Mouse (Mus musculus): ENCODE results near the gene Saal1. TPM values are rescaled to one million over a fixed set of nuclear protein-coding genes. Genes with fewer than 3 reads are reported as not detected.
"Not testable (repeated sequence)": the region's sequence is repeated elsewhere in the genome, so short reads cannot be mapped to it uniquely, and the experiment has no call there.

The Saal1 gene
- 7.1 and 7.7 TPM in 2 replicates for polyA plus RNA-seq (2012; rRNA removed)

DNA sequence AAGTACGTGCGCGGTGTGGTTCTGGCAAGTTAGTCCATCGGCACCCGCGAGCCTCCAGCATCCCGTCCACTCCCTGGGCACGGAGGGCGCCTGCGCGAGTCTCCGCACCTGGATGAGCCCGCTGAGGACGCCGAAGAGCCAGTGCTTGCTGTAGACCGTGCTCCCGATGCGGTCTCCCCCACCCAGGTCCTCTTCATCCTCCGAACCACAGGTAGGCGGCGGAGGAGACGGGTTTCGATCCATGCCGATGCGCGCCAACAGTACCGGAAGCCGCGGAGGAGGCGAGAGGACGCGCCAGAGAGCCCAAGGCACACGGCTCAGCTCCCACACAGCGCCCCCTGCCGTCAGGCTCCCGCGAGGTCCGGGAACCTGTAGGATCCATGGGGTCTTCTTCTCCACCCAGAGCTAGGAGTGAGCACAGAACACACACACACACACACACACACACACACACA is at the start of gene Saal1:
Gene Saal1, minus strand, starts transcription at position 291 of the 455 bp plus-strand sequence.
- no peak within 1 kb of the TSS for H3K27ac ChIP-seq (ENCODE audit: insufficient read depth, low read length)
- peak; percentile 72 for TF ChIP-seq CTCF (IDR thresholded peaks at IDR 0.05; ENCODE audit: extremely low read depth, insufficient read depth, low read length)
- TF ChIP-seq POLR2A (IDR thresholded peaks at IDR 0.05; ENCODE audit: extremely low read depth, insufficient read depth, low read length), result peak; percentile 60; the same call in 1 of the 2 replicates
- H3K4me1 ChIP-seq (ENCODE audit: control insufficient read depth, insufficient read depth, low read length), result no peaks in the 10 kb centered on the region
- H3K4me3 ChIP-seq (ENCODE audit: insufficient read depth, low read length), result peak within 1 kb of the TSS; percentile 60

DNA sequence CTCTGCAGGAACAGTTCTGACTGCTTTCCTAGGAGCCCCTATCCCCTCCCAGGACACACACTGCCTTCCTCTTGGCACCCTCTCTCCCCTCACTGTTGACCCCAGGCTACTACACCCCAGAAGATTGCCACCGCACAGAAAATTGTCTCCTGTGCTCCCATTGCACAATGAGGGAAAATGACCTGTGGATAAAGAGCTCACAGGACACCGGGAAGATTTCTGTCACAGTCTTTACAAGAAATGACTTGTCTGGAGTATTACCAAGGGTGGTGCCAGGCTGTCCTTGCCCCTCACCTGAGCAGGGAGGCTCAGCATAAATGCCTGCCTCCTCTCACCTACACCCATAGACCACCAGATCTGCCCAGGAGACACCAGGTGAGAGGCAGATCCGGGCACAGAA is 41.0 kb upstream of the Saal1 start, which contains the start of gene Saa2:
Gene Saa2, plus strand, starts transcription at position 301 of the 400 bp plus-strand sequence.
- no peak within 1 kb of the TSS for H3K4me3 ChIP-seq (ENCODE audit: insufficient read depth, low read length)

DNA sequence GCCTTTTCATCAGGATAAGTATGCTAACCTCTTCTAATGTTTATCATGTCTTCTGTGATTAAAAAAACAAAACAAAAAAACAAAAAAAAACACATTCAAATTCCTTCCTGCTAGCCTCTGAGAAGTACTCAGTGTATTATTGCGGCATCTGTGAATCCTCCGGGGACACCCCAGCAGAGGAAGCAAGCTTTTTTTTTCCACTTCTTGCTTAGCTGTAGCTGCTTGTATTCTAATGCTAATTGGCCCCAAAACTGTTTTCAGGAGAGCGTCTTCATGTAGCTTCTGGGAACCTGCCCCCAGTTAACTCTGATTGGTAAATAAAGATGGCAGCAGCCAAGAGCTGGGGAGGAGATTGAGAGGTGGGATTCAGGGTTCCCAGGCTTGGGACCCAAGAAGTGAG is 38.0 kb upstream of the Saal1 start:
- no peak for TF ChIP-seq POLR2A (IDR thresholded peaks at IDR 0.05; ENCODE audit: extremely low read depth, insufficient read depth, low read length)
- no peak for TF ChIP-seq CTCF (IDR thresholded peaks at IDR 0.05; ENCODE audit: extremely low read depth, insufficient read depth, low read length)
- Histone ChIP-seq H3K4me3 (ENCODE audit: insufficient read depth, low read length) (no peak overlapping the region), H3K27ac (ENCODE audit: insufficient read depth, low read length) (no peak overlapping the region), H3K4me1 (ENCODE audit: control insufficient read depth, insufficient read depth, low read length) (no peaks in the 10 kb centered on the region)

More for the DNA sequence above, 41.0 kb upstream of the Saal1 start, which contains the start of gene Saa2:
- TF ChIP-seq POLR2A (IDR thresholded peaks at IDR 0.05; ENCODE audit: extremely low read depth, insufficient read depth, low read length) (no peak), CTCF (IDR thresholded peaks at IDR 0.05; ENCODE audit: extremely low read depth, insufficient read depth, low read length) (no peak)
- H3K27ac ChIP-seq (ENCODE audit: insufficient read depth, low read length), result no peak within 1 kb of the TSS
- H3K4me1 ChIP-seq (ENCODE audit: control insufficient read depth, insufficient read depth, low read length), result no peaks in the 10 kb centered on the region

DNA sequence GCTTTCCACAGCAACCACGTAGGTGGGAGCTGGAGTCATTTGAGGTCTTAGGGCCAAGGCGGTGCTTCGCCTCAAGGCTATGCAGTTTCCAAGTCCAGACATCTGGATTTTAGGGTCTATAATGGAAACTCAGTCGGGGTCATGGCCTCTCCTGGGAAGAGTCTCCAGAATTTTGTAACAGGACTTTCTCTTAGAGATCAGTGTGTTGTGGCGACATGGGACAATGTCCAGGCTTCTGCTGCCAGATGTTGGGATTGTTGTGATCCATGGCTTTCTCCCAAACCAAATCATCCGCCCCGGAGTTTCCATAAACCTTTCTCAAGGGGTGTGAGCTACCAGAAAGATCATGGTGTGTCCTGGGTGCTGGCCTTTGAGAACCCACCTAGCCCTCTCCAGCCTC is 35.9 kb upstream of the Saal1 start:
- no peaks in the 10 kb centered on the region for H3K4me1 ChIP-seq (ENCODE audit: control insufficient read depth, insufficient read depth, low read length)
- H3K4me3 ChIP-seq (ENCODE audit: insufficient read depth, low read length), result no peak overlapping the region
- no peak overlapping the region for H3K27ac ChIP-seq (ENCODE audit: insufficient read depth, low read length)
- no peak for TF ChIP-seq CTCF (IDR thresholded peaks at IDR 0.05; ENCODE audit: extremely low read depth, insufficient read depth, low read length)
- TF ChIP-seq POLR2A (IDR thresholded peaks at IDR 0.05; ENCODE audit: extremely low read depth, insufficient read depth, low read length), result no peak

DNA sequence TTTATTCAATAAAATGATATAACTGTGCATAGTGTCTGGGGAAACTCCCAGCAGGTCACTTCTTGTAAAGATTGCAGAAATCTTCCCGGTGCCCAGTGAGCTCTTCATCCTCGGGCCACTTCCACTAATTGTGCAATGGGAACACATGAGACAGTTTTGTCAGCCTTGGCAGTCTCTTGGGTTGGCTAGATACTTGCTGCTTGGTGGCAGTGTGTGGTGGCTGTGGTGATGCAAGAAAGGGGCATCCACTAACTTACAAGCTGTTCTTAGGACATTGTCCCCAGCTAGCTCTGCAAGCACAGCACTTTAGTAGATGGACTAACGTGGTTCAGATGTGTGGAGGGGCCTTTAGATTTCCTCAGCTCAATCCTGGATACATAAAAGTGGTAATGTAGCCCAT is 35.3 kb upstream of the Saal1 start:
- no peak overlapping the region for H3K4me3 ChIP-seq (ENCODE audit: insufficient read depth, low read length)
- no peaks in the 10 kb centered on the region for H3K4me1 ChIP-seq (ENCODE audit: control insufficient read depth, insufficient read depth, low read length)
- H3K27ac ChIP-seq (ENCODE audit: insufficient read depth, low read length), result no peak overlapping the region
- TF ChIP-seq CTCF (IDR thresholded peaks at IDR 0.05; ENCODE audit: extremely low read depth, insufficient read depth, low read length) (no peak), POLR2A (IDR thresholded peaks at IDR 0.05; ENCODE audit: extremely low read depth, insufficient read depth, low read length) (no peak)

DNA sequence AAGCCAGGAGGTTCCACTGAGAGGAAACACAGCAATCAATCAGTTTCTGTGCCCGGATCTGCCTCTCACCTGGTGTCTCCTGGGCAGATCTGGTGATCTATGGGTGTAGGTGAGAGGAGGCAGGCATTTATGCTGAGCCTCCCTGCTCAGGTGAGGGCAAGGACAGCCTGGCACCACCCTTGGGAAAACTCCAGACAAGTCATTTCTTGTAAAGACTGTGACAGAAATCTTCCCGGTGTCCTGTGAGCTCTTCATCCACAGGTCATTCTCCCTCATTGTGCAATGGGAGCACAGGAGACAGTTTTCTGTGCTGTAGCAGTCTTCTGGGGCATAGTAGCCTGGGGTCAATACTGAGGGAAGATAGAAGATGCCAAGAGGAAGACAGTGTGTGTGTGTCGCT is 32.4 kb upstream of the Saal1 start, which contains the start of gene Saa1:
Gene Saa1, minus strand, starts transcription at position 101 of the 400 bp plus-strand sequence.
- not testable (repeated sequence) for H3K4me1 ChIP-seq (ENCODE audit: control insufficient read depth, insufficient read depth, low read length); H3K27ac ChIP-seq (ENCODE audit: insufficient read depth, low read length); H3K4me3 ChIP-seq (ENCODE audit: insufficient read depth, low read length)

DNA sequence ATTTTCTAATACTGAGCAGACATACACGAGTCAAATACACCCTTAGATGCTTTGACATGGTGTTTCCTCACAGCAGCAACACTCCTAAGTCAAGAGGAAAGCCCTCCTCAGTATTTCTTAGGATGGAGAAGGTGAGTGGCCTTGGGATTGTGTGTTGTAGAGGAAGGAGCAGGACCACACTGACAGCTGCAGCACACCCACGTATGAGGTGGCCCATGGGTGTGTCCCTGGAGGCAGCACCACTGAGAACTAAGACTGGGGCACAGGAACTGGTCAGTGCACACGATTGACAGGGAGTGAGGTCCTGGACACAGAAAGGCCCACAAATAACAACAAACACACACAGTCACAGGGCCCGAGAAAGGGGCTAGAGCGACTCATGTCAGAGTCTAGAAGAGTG is 29.6 kb upstream of the Saal1 start:
- not testable (repeated sequence) for H3K27ac ChIP-seq (ENCODE audit: insufficient read depth, low read length); H3K4me3 ChIP-seq (ENCODE audit: insufficient read depth, low read length); H3K4me1 ChIP-seq (ENCODE audit: control insufficient read depth, insufficient read depth, low read length)

DNA sequence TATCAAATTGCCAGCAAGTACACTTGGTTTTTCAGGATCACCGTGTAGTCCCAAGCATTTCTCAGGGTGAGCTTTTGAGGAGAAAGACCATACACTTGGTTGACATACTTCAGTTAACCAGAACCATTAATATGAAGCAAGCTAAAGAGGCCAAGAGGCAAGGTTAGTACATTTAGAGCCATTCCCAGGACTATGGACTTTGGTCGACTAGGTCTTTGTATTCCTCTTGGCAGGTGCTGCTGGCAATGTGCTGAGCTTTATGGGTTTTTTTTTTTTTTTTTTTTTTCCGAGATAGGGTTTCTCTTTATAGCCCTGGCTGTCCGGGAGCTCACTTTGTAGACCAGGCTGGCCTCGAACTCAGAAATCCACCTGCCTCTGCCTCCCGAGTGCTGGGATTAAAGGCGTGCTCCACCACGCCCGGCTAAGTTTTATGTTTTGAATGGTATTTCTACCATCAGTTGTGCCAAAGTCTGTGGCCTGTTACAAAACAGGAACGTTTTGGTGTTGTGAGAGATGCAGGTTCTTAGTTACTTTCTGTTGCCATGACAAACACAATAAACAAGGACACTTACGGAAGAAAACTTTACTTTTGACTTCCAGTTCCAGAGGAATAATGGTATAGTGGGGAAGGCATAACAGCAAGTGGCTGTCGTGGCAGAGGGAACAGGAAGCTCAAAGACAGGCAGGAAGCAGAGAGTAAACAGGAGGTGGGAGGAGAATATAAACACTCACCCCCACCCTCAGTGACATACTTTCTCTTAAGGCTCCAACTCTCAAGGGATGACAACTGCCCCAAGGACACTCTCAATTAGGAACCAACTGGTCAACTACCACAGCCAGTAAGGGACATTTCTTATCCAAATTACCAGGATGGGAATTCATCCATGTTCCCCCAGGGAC is 28.3 kb upstream of the Saal1 start:
- no peaks in the 10 kb centered on the region for H3K4me1 ChIP-seq (ENCODE audit: control insufficient read depth, insufficient read depth, low read length)
- H3K27ac ChIP-seq (ENCODE audit: insufficient read depth, low read length), result no peak overlapping the region
- TF ChIP-seq POLR2A (IDR thresholded peaks at IDR 0.05; ENCODE audit: extremely low read depth, insufficient read depth, low read length) (no peak), CTCF (IDR thresholded peaks at IDR 0.05; ENCODE audit: extremely low read depth, insufficient read depth, low read length) (no peak)
- H3K4me3 ChIP-seq (ENCODE audit: insufficient read depth, low read length), result no peak overlapping the region

DNA sequence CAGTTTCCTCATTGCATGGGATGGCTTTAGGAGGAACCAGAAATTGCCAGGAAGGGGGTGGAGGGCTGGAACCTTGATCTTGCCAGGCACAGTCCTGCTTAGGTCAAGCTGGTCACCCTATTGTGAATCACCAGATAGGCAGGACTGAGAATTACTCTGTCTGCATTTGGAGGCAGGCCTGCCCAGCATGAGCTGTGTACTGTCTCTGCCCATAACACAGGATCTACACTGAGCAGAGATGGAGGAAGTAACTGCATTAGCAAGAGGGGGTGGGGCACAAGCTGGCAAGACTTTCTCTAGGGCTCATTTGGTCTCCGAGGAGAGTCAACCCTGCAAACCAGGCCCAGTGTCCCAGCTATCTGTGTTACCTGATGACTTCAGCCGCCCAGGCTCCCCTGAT is 24.5 kb upstream of the Saal1 start:
- no peak for TF ChIP-seq CTCF (IDR thresholded peaks at IDR 0.05; ENCODE audit: extremely low read depth, insufficient read depth, low read length)
- no peak for TF ChIP-seq POLR2A (IDR thresholded peaks at IDR 0.05; ENCODE audit: extremely low read depth, insufficient read depth, low read length)
- H3K27ac ChIP-seq (ENCODE audit: insufficient read depth, low read length), result no peak overlapping the region
- no peak overlapping the region for H3K4me3 ChIP-seq (ENCODE audit: insufficient read depth, low read length)
- no peaks in the 10 kb centered on the region for H3K4me1 ChIP-seq (ENCODE audit: control insufficient read depth, insufficient read depth, low read length)

DNA sequence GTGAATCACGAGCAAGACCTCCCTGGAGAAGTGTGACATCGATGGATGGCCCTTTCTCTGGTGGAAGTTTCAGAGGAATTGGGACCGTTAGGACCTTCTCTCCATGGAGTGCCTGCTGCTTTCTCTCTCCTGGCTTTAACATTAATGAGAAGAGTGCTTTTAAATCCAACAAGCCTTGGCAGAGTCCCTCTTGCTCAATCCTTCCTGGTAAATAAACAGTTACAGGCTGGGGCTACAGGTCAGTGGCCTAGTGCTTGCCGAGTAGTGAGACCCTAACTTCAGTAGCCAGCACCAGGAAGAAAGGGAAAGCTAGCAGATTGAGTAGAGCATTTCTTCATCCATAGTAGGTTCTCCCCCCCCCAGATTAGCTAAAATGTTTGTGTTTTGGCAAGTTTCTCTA is 22.0 kb upstream of the Saal1 start, which contains the start of gene Saa4:
Gene Saa4, minus strand, starts transcription at position 146 of the 400 bp plus-strand sequence.
- Histone ChIP-seq H3K4me1 (ENCODE audit: control insufficient read depth, insufficient read depth, low read length) (no peaks in the 10 kb centered on the region; the same call in 1 of the 2 replicates), H3K27ac (ENCODE audit: insufficient read depth, low read length) (no peak within 1 kb of the TSS), H3K4me3 (ENCODE audit: insufficient read depth, low read length) (no peak within 1 kb of the TSS)
- TF ChIP-seq POLR2A (IDR thresholded peaks at IDR 0.05; ENCODE audit: extremely low read depth, insufficient read depth, low read length), result no peak
- no peak for TF ChIP-seq CTCF (IDR thresholded peaks at IDR 0.05; ENCODE audit: extremely low read depth, insufficient read depth, low read length)

Data from cortical plate, adult 2 months (tissue).